Mouse (Mus musculus) G1E (cell line): ENCODE data around the gene Polr2e.

Source experiments
- CTCF ChIP-seq: IDR thresholded peaks from 2 replicates; pipeline ENCODE4 v1.5.1; 2012; ENCODE audit warnings: low read depth, low read length, inconsistent platforms, mixed read lengths
- TAL1 ChIP-seq: conservative IDR thresholded peaks from 2 replicates; pipeline ENCODE4 v1.6.1; 2012; ENCODE audit warnings: low read depth, low read length, inconsistent platforms, mixed read lengths

- no peak for TF ChIP-seq CTCF
- no peak for TF ChIP-seq TAL1
Measured at GRCm38 (mm10) chr10:80053259-80053780, 13.7 kb upstream of the Polr2e start.
